Mouse (Mus musculus): ENCODE measurements around the gene Rfpl4. TPM values are rescaled to one million over a fixed set of nuclear protein-coding genes. Genes with fewer than 3 reads are reported as not detected.
"Not testable (repeated sequence)": the region's sequence is repeated elsewhere in the genome, so short reads cannot be mapped to it uniquely, and the experiment has no call there.

Gene Rfpl4
- not detected in 2 replicates for total RNA-seq (2014; rRNA removed)
- 0.16 TPM in 1 of 2 replicates, not detected in the other for polyA plus RNA-seq (2015; fragmentation: Nextera tagmentation; extraction: Ambion mirVana)

- Histone ChIP-seq H3K4me2 (ENCODE audit: low read depth, low read length) (no peak within 1 kb of the TSS), H3K27ac (no peak within 1 kb of the TSS), H3K27me3 (ENCODE audit: insufficient read depth, low read length) (no peaks in the 10 kb centered on the region), H3K9ac (replicated peaks; ENCODE audit: low read length) (no peak within 1 kb of the TSS), H3K4me1 (ENCODE audit: insufficient read depth, low read length) (no peaks in the 10 kb centered on the region), H3K9me3 (ENCODE audit: low read length) (no peaks in the 10 kb centered on the region), H3K4me3 (ENCODE audit: low read length) (no peak within 1 kb of the TSS), H3K36me3 (ENCODE audit: insufficient read depth, low read length) (no peaks in the 10 kb centered on the region)
- ATAC-seq (no peak), DNase-seq (ENCODE audit: low spot score) (no peak)
- TF ChIP-seq CTCF (IDR thresholded peaks at IDR 0.05; ENCODE audit: low read depth) = no peak
- 93% methylated on average over 3 of the region's 3 CpGs for WGBS
These were observed at the start of gene Rfpl4 for GRCm38 (mm10) chr7:5116850-5117249. Rfpl4 (minus strand) TSS chr7:5116950.

GRCm38 (mm10) chr7:5149570-5149969 is 32.8 kb upstream of the Rfpl4 start, which contains the start of gene Vmn1r55:
Vmn1r55 (minus strand) TSS chr7:5149670.
- DNase-seq (ENCODE audit: low spot score); H3K27ac ChIP-seq; H3K9ac ChIP-seq (replicated peaks; ENCODE audit: low read length); H3K36me3 ChIP-seq (ENCODE audit: insufficient read depth, low read length); H3K4me1 ChIP-seq (ENCODE audit: insufficient read depth, low read length); H3K4me2 ChIP-seq (ENCODE audit: low read depth, low read length); ATAC-seq; H3K9me3 ChIP-seq (ENCODE audit: low read length); H3K4me3 ChIP-seq (ENCODE audit: low read length); H3K27me3 ChIP-seq (ENCODE audit: insufficient read depth, low read length): not testable (repeated sequence)

GRCm38 (mm10) chr7:5125549-5126406 is 9.0 kb upstream of the Rfpl4 start, which contains the start of gene Rasl2-9:
Rasl2-9 (minus strand) TSS chr7:5125950.
- ATAC-seq (peak; percentile 93), DNase-seq (ENCODE audit: low spot score) (peak; percentile 83)
- peak; percentile 83 for TF ChIP-seq CTCF (IDR thresholded peaks at IDR 0.05; ENCODE audit: low read depth)
- 17% methylated on average over 42 of the region's 42 CpGs for WGBS
- Histone ChIP-seq H3K4me2 (ENCODE audit: low read depth, low read length) (peak within 1 kb of the TSS; percentile 58), H3K9ac (replicated peaks; ENCODE audit: low read length) (peak within 1 kb of the TSS; percentile 40; the same call in 1 of the 2 replicates), H3K27me3 (ENCODE audit: insufficient read depth, low read length) (no peaks in the 10 kb centered on the region), H3K9me3 (ENCODE audit: low read length) (no peaks in the 10 kb centered on the region), H3K4me1 (ENCODE audit: insufficient read depth, low read length) (no peaks in the 10 kb centered on the region), H3K27ac (no peak within 1 kb of the TSS), H3K36me3 (ENCODE audit: insufficient read depth, low read length) (no peaks in the 10 kb centered on the region), H3K4me3 (ENCODE audit: low read length) (peak within 1 kb of the TSS; percentile 34)

- H3K36me3 ChIP-seq (ENCODE audit: insufficient read depth, low read length) = no peaks in the 10 kb centered on the region
- no peak overlapping the region for H3K27ac ChIP-seq
- H3K4me3 ChIP-seq (ENCODE audit: low read length) = no peak overlapping the region
- WGBS = 93% methylated on average over 8 of the region's 8 CpGs
- H3K4me2 ChIP-seq (ENCODE audit: low read depth, low read length) = peak overlapping the region; percentile 58; the same call in 1 of the 2 replicates
- no peaks in the 10 kb centered on the region for H3K27me3 ChIP-seq (ENCODE audit: insufficient read depth, low read length)
- ATAC-seq (no peak), DNase-seq (ENCODE audit: low spot score) (no peak)
- H3K9me3 ChIP-seq (ENCODE audit: low read length) = no peaks in the 10 kb centered on the region
- TF ChIP-seq CTCF (IDR thresholded peaks at IDR 0.05; ENCODE audit: low read depth) = no peak
- H3K9ac ChIP-seq (replicated peaks; ENCODE audit: low read length) = no peak overlapping the region
- no peaks in the 10 kb centered on the region for H3K4me1 ChIP-seq (ENCODE audit: insufficient read depth, low read length)
These were observed 8.3 kb upstream of the Rfpl4 start for GRCm38 (mm10) chr7:5125078-5125477.

GRCm38 (mm10) chr7:5112701-5113100 is 4.0 kb downstream of the Rfpl4 start:
- no peaks in the 10 kb centered on the region for H3K4me1 ChIP-seq (ENCODE audit: insufficient read depth, low read length)
- no peak for DNase-seq (ENCODE audit: low spot score)
- no peak overlapping the region for H3K9ac ChIP-seq (replicated peaks; ENCODE audit: low read length)
- WGBS = 40% methylated on average over 3 of the region's 3 CpGs
- no peak for ATAC-seq
- H3K9me3 ChIP-seq (ENCODE audit: low read length) = no peaks in the 10 kb centered on the region
- no peak overlapping the region for H3K27ac ChIP-seq
- H3K4me2 ChIP-seq (ENCODE audit: low read depth, low read length) = no peak overlapping the region
- no peaks in the 10 kb centered on the region for H3K27me3 ChIP-seq (ENCODE audit: insufficient read depth, low read length)
- H3K36me3 ChIP-seq (ENCODE audit: insufficient read depth, low read length) = no peaks in the 10 kb centered on the region
- no peak overlapping the region for H3K4me3 ChIP-seq (ENCODE audit: low read length)
- TF ChIP-seq CTCF (IDR thresholded peaks at IDR 0.05; ENCODE audit: low read depth) = no peak

GRCm38 (mm10) chr7:5109301-5109700 is 7.4 kb downstream of the Rfpl4 start:
- H3K4me1 ChIP-seq (ENCODE audit: insufficient read depth, low read length) = no peaks in the 10 kb centered on the region
- H3K27me3 ChIP-seq (ENCODE audit: insufficient read depth, low read length) = no peaks in the 10 kb centered on the region
- H3K4me2 ChIP-seq (ENCODE audit: low read depth, low read length) = no peak overlapping the region
- no peak overlapping the region for H3K9ac ChIP-seq (replicated peaks; ENCODE audit: low read length)
- no peak overlapping the region for H3K4me3 ChIP-seq (ENCODE audit: low read length)
- ATAC-seq (no peak), DNase-seq (ENCODE audit: low spot score) (no peak)
- H3K27ac ChIP-seq = no peak overlapping the region
- no peaks in the 10 kb centered on the region for H3K9me3 ChIP-seq (ENCODE audit: low read length)
- no peak for TF ChIP-seq CTCF (IDR thresholded peaks at IDR 0.05; ENCODE audit: low read depth)
- H3K36me3 ChIP-seq (ENCODE audit: insufficient read depth, low read length) = no peaks in the 10 kb centered on the region
- WGBS = 83% methylated on average over 8 of the region's 8 CpGs

GRCm38 (mm10) chr7:5108272-5108671 is 8.5 kb downstream of the Rfpl4 start:
- no peaks in the 10 kb centered on the region for H3K27me3 ChIP-seq (ENCODE audit: insufficient read depth, low read length)
- no peak for ATAC-seq
- H3K9ac ChIP-seq (replicated peaks; ENCODE audit: low read length) = no peak overlapping the region
- no peak overlapping the region for H3K4me3 ChIP-seq (ENCODE audit: low read length)
- no peak for TF ChIP-seq CTCF (IDR thresholded peaks at IDR 0.05; ENCODE audit: low read depth)
- no peak for DNase-seq (ENCODE audit: low spot score)
- no peaks in the 10 kb centered on the region for H3K4me1 ChIP-seq (ENCODE audit: insufficient read depth, low read length)
- no peak overlapping the region for H3K4me2 ChIP-seq (ENCODE audit: low read depth, low read length)
- no peaks in the 10 kb centered on the region for H3K9me3 ChIP-seq (ENCODE audit: low read length)
- H3K36me3 ChIP-seq (ENCODE audit: insufficient read depth, low read length) = no peaks in the 10 kb centered on the region
- no peak overlapping the region for H3K27ac ChIP-seq
- 78% methylated on average over 4 of the region's 4 CpGs for WGBS

Measured in hindbrain, postnatal 0 days (tissue).